21 mouse cellular contexts compared by ENCODE assay signal in the genomic region with DNA sequence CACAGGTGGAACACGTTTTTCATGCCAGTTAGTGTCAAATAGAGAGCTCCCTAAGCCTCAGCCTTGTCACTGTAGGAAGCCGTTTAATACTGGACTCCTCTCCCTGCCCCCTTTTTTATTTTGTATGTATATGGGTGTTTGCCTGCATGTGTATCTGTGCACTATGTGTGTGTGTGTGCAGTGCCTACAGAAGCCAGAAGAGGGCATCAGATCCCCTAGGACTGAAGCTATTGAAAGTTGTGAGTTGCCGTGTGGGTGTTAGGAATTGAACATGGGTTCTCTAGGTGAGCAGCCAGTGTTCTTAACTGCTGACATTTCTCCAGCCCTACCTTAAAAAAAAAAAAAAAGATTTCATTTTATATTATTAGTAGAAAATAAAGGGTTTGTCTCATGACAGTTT. TPM values are rescaled to one million over a fixed set of nuclear protein-coding genes. Genes with fewer than 3 reads are reported as not detected.
DNase-seq lines count a peak whose midpoint lies in the region; ATAC-seq and TF ChIP-seq lines count a peak whose summit lies in the region.
"Had no signal": no experiment of that assay in that cellular context is flagged by ENCODE, and none has a peak within 500 bp of the region (broad histone marks: within the 10 kb centered on the region; RNA-seq: fewer than 3 reads in every experiment).

No protein-coding gene starts in this region.

- no peak overlapping the region for H3K4me2 ChIP-seq in hindbrain, embryonic 15.5 days
- no peak overlapping the region for H3K4me2 ChIP-seq in hindbrain, embryonic 11.5 days (replicated peaks; ENCODE audit: low read depth, low read length)
- no peak overlapping the region for H3K4me2 ChIP-seq in liver, postnatal 0 days (ENCODE audit: low read depth, low read length)
- H3K4me2 ChIP-seq in CH12.LX (ENCODE audit: insufficient read depth, low read depth, poor library complexity, severe bottlenecking) = no peak overlapping the region
- H3K4me2 ChIP-seq: forebrain, embryonic 12.5 days; hindbrain, embryonic 12.5 days; liver, embryonic 12.5 days had no signal

- in situ Hi-C loops in CH12.LX (cut with MboI; ENCODE audit: low pct_ligation_motif_present, low pct_unique_long_range_greater_than_20kb, low sequenced_read_pairs) = no loop called here

- TF ChIP-seq POLR2A in CH12.LX (IDR thresholded peaks at IDR 0.05; ENCODE audit: low read depth, low read length) = no peak
- TF ChIP-seq POLR2A in MEL (IDR thresholded peaks at IDR 0.05; ENCODE audit: control insufficient read depth in 1 of 2, insufficient read depth in 1 of 2, low read depth in 1 of 2, low read length in 2 of 2, poor library complexity in 1 of 2) = no peak

- TF ChIP-seq RAD21 in CH12.LX (IDR thresholded peaks at IDR 0.05; ENCODE audit: low read depth, low read length) = peak; percentile 3
- peak; percentile 5 for TF ChIP-seq RAD21 in MEL (IDR thresholded peaks at IDR 0.05; ENCODE audit: low read depth, low read length)

- peaks cover 32% of the 10 kb centered on the region for H3K4me1 ChIP-seq in hindbrain, embryonic 15.5 days (replicated peaks)
- no peaks in the 10 kb centered on the region for H3K4me1 ChIP-seq in hindbrain, embryonic 11.5 days (replicated peaks; ENCODE audit: control insufficient read depth, insufficient read depth, low read length)
- H3K4me1 ChIP-seq in liver, postnatal 0 days (ENCODE audit: insufficient read depth) = peaks cover 6% of the 10 kb centered on the region
- H3K4me1 ChIP-seq in CH12.LX (ENCODE audit: control insufficient read depth in 1 of 2, insufficient read depth in 2 of 2) (no peaks in the 10 kb centered on the region), MEL (ENCODE audit: control insufficient read depth in 1 of 2, insufficient read depth in 2 of 2, low read length in 2 of 2) (no peaks in the 10 kb centered on the region)
- H3K4me1 ChIP-seq: limb, embryonic 10.5 days had no signal

- peak; percentile 24; the same call in 1 of the 2 replicates for TF ChIP-seq CTCF in liver, postnatal 0 days (IDR thresholded peaks at IDR 0.05; ENCODE audit: low read depth)
- TF ChIP-seq CTCF in CH12.LX (conservative IDR thresholded peaks at IDR 0.05 in 1 of 2, IDR thresholded peaks at IDR 0.05 in 1 of 2; ENCODE audit: low read depth in 2 of 2, low read length in 2 of 2) = peak in 1 of 2 experiments; percentile 43; a peak in 2 of 4 replicates
- TF ChIP-seq CTCF in MEL (IDR thresholded peaks at IDR 0.05 in 2 of 3, conservative IDR thresholded peaks at IDR 0.05 in 1 of 3; ENCODE audit: control insufficient read depth in 1 of 3, insufficient read depth in 1 of 3, low read depth in 2 of 3, low read length in 3 of 3, poor library complexity in 1 of 3, severe bottlenecking in 1 of 3) = peak; percentile 20 to 32 (median 31); a peak in 4 of 6 replicates

- DNase-seq in hindbrain, embryonic 11.5 days (ENCODE audit: low spot score) = no peak
- no peak for DNase-seq in liver, postnatal 0 days
- no peak for DNase-seq in liver
- DNase-seq in CH12.LX (ENCODE audit: extremely low read depth) = no peak
- DNase-seq in MEL (ENCODE audit: low read depth, low spot score) = peak; percentile 14
- no peak for DNase-seq in thymus, postnatal 14 days
- DNase-seq in adrenal gland, adult 2 months = no peak
- DNase-seq: cerebellum, adult 8-10 months; kidney, adult 18-20 months; kidney, postnatal 14 days; lung, postnatal 10 days; midbrain, embryonic 14.5 days; thymus, postnatal 36 days had no signal

- H3K4me3 ChIP-seq in hindbrain, embryonic 15.5 days = no peak overlapping the region
- no peak overlapping the region for H3K4me3 ChIP-seq in hindbrain, embryonic 11.5 days (ENCODE audit: low read depth, low read length)
- no peak overlapping the region for H3K4me3 ChIP-seq in liver, postnatal 0 days (ENCODE audit: low read depth, low read length)
- H3K4me3 ChIP-seq in CH12.LX (replicated peaks in 1 of 3; ENCODE audit: low read depth in 2 of 3, low read length in 2 of 3, poor library complexity in 1 of 3) = no peak overlapping the region
- H3K4me3 ChIP-seq in MEL (ENCODE audit: control insufficient read depth in 1 of 2, insufficient read depth in 1 of 2, low read depth in 2 of 2, low read length in 2 of 2) = no peak overlapping the region
- H3K4me3 ChIP-seq: forebrain, embryonic 12.5 days; heart, embryonic 10.5 days; hindbrain, embryonic 12.5 days; limb, embryonic 10.5 days; liver, embryonic 12.5 days; myocyte had no signal

- 87% methylated on average over 3 of the region's 3 CpGs for WGBS in hindbrain, embryonic 15.5 days
- 87% methylated on average over 3 of the region's 3 CpGs for WGBS in hindbrain, embryonic 11.5 days
- WGBS in liver, postnatal 0 days (ENCODE audit: insufficient replicate concordance) = 73% methylated on average over 3 of the region's 3 CpGs

- no peak overlapping the region for H3K9ac ChIP-seq in hindbrain, embryonic 15.5 days
- H3K9ac ChIP-seq in hindbrain, embryonic 11.5 days (ENCODE audit: low read depth, low read length) = no peak overlapping the region
- no peak overlapping the region for H3K9ac ChIP-seq in liver, postnatal 0 days (replicated peaks)
- H3K9ac ChIP-seq in CH12.LX (ENCODE audit: insufficient read depth, low read depth) = no peak overlapping the region
- H3K9ac ChIP-seq in MEL (ENCODE audit: control insufficient read depth, low read depth, low read length, poor library complexity, severe bottlenecking) = no peak overlapping the region
- H3K9ac ChIP-seq: forebrain, embryonic 12.5 days; hindbrain, embryonic 12.5 days; liver, embryonic 12.5 days had no signal

- no peaks in the 10 kb centered on the region for H3K36me3 ChIP-seq in hindbrain, embryonic 15.5 days
- H3K36me3 ChIP-seq in hindbrain, embryonic 11.5 days (ENCODE audit: control insufficient read depth, insufficient read depth, low read length) = no peaks in the 10 kb centered on the region
- H3K36me3 ChIP-seq in liver, postnatal 0 days (replicated peaks; ENCODE audit: insufficient read depth, low read length) = no peaks in the 10 kb centered on the region
- no peaks in the 10 kb centered on the region for H3K36me3 ChIP-seq in CH12.LX (replicated peaks in 1 of 2; ENCODE audit: control insufficient read depth in 1 of 2, insufficient read depth in 1 of 2, low read length in 1 of 2)
- no peaks in the 10 kb centered on the region for H3K36me3 ChIP-seq in MEL (ENCODE audit: control insufficient read depth in 1 of 2, insufficient read depth in 2 of 2, low read length in 2 of 2)
- H3K36me3 ChIP-seq: forebrain, embryonic 12.5 days; G1E; heart, embryonic 10.5 days; hindbrain, embryonic 12.5 days; limb, embryonic 10.5 days; liver, embryonic 12.5 days had no signal

- H3K79me2 ChIP-seq in CH12.LX (replicated peaks; ENCODE audit: control insufficient read depth, extremely low read depth, insufficient read depth, poor library complexity, severe bottlenecking) = no peaks in the 10 kb centered on the region
- H3K79me2 ChIP-seq in MEL (ENCODE audit: control insufficient read depth, insufficient read depth, low read length, poor library complexity) = no peaks in the 10 kb centered on the region

- dilution Hi-C loops in CH12.LX (cut with MboI; ENCODE audit: extremely low pct_ligation_motif_present, extremely low pct_unique_long_range_greater_than_20kb, low sequenced_read_pairs) = no loop called here

- no peaks in the 10 kb centered on the region for H3K27me3 ChIP-seq in hindbrain, embryonic 15.5 days
- H3K27me3 ChIP-seq in hindbrain, embryonic 11.5 days (ENCODE audit: control insufficient read depth, insufficient read depth, low read length) = no peaks in the 10 kb centered on the region
- H3K27me3 ChIP-seq in liver, postnatal 0 days (ENCODE audit: insufficient read depth, low read length) = no peaks in the 10 kb centered on the region
- no peaks in the 10 kb centered on the region for H3K27me3 ChIP-seq in CH12.LX (replicated peaks)
- H3K27me3 ChIP-seq in MEL (ENCODE audit: control insufficient read depth in 1 of 2, insufficient read depth in 2 of 2, low read length in 2 of 2) = peaks cover 3 to 9% of the 10 kb centered on the region in 2 experiments
- H3K27me3 ChIP-seq: forebrain, embryonic 12.5 days; hindbrain, embryonic 12.5 days; liver, embryonic 12.5 days had no signal

- no peaks in the 10 kb centered on the region for H3K9me3 ChIP-seq in hindbrain, embryonic 15.5 days
- H3K9me3 ChIP-seq in hindbrain, embryonic 11.5 days (ENCODE audit: control insufficient read depth, low read length) = no peaks in the 10 kb centered on the region
- H3K9me3 ChIP-seq in liver, postnatal 0 days (ENCODE audit: low read length) = no peaks in the 10 kb centered on the region
- no peaks in the 10 kb centered on the region for H3K9me3 ChIP-seq in CH12.LX (replicated peaks; ENCODE audit: low read length)
- H3K9me3 ChIP-seq in MEL (replicated peaks; ENCODE audit: insufficient read depth, low read length) = no peaks in the 10 kb centered on the region
- H3K9me3 ChIP-seq: forebrain, embryonic 12.5 days; G1E; heart, embryonic 10.5 days; hindbrain, embryonic 12.5 days; limb, embryonic 10.5 days; liver, embryonic 12.5 days had no signal

- no peak for TF ChIP-seq EP300 in liver, postnatal 0 days (IDR thresholded peaks at IDR 0.05; ENCODE audit: low read depth)
- no peak for TF ChIP-seq EP300 in CH12.LX (IDR thresholded peaks at IDR 0.05; ENCODE audit: low read length)
- no peak for TF ChIP-seq EP300 in MEL (IDR thresholded peaks at IDR 0.05; ENCODE audit: low read depth in 1 of 2, low read length in 2 of 2)

- no peak for ATAC-seq in hindbrain, embryonic 15.5 days (ENCODE audit: low FRiP score, low read depth)
- ATAC-seq in hindbrain, embryonic 11.5 days (ENCODE audit: low FRiP score) = no peak
- ATAC-seq in liver, postnatal 0 days = no peak
- ATAC-seq: liver, embryonic 12.5 days had no signal

- 0 out of 2 replicates have a peak overlapping the region, but pooled peaks have one; percentile 34 for H3K27ac ChIP-seq in hindbrain, embryonic 15.5 days (replicated peaks)
- H3K27ac ChIP-seq in hindbrain, embryonic 11.5 days (ENCODE audit: low read depth, low read length) = no peak overlapping the region
- H3K27ac ChIP-seq in liver, postnatal 0 days (ENCODE audit: low read depth) = no peak overlapping the region
- H3K27ac ChIP-seq in CH12.LX (ENCODE audit: insufficient read depth, low read depth) (no peak overlapping the region), MEL (ENCODE audit: control insufficient read depth, low read depth, low read length) (no peak overlapping the region)
- H3K27ac ChIP-seq: forebrain, embryonic 12.5 days; hindbrain, embryonic 12.5 days; limb, embryonic 10.5 days; liver, embryonic 12.5 days had no signal

RNA-seq across cellular contexts. Expression of a gene that starts 38.1 kb away (rescaled TPM):
- 52.6 and 57.8 TPM in 2 replicates for polyA plus RNA-seq in hindbrain, embryonic 15.5 days (2015; fragmentation: Nextera tagmentation; extraction: Ambion mirVana)
- polyA plus RNA-seq in hindbrain, embryonic 11.5 days (2014; fragmentation: Nextera tagmentation; extraction: Ambion mirVana) = 10.4 and 13.0 TPM in 2 replicates
- 1.2 and 1.3 TPM in 2 replicates for polyA plus RNA-seq in liver, postnatal 0 days (2015; fragmentation: Nextera tagmentation; extraction: Ambion mirVana)
- total RNA-seq in CH12.LX (2012; rRNA removed) (0.21 and 0.25 TPM in 2 replicates), CH12.LX (2014; rRNA removed) (0.16 and 0.23 TPM in 2 replicates), MEL (2012; rRNA removed) (0.04 and 0.07 TPM in 2 replicates)
- polyA plus RNA-seq in CH12.LX (2012; ENCODE audit: insufficient read length, low read depth) (0.16 and 0.19 TPM in 2 replicates), MEL (2012; ENCODE audit: insufficient read depth in 1 of 2, insufficient read length in 2 of 2, low read depth in 1 of 2, low replicate concordance in 2 of 2, missing spikeins in 1 of 2) (under 1 TPM in 1 of 2 experiments, not detected in 1; 0.08 TPM)
- 10 to 100 TPM in 1 of 2 experiments, 1 to 10 TPM in 1; 6.4 to 13.7 TPM for total RNA-seq in adrenal gland, adult 2 months (2021)
- 5.4 and 5.8 TPM in 2 replicates for polyA plus RNA-seq in adrenal gland, adult 2 months (2012; rRNA removed)
- total RNA-seq: G1E had no signal
- polyA plus RNA-seq: G1E had no signal
